Mouse (Mus musculus) spleen, adult 18-20 months (tissue): ENCODE data around the gene Sobp.

Experiments
- DNase-seq, 2 experiments: peaks; one replicate each; pipeline ENCODE4 v3.0.0; 2022; ENCODE audit warnings: mixed read lengths in 2 of 2

Sobp gene

GRCm38 (mm10) chr10:43083288-43084086 is 90.8 kb downstream of the Sobp start:
- no peak for DNase-seq

DNA sequence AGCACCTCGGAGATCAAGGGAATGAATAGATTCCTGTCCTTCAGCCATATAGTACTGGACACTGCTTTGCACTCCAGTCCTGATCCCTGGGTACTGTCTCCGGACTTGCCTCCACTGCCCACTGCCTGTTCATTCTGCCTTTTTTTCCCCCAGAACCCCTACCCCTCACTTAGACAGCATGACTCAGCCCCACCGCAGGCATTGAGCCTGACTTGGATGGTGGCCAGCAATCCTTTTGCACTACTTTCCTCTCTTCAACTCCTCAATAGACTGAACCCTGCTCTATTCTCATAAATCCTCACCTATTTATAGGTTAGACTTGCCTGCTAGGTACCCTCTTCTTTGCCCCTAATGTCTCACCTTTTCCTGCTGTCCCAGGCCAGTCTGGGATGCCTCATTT is 93.0 kb downstream of the Sobp start:
- DNase-seq, result no peak

DNA sequence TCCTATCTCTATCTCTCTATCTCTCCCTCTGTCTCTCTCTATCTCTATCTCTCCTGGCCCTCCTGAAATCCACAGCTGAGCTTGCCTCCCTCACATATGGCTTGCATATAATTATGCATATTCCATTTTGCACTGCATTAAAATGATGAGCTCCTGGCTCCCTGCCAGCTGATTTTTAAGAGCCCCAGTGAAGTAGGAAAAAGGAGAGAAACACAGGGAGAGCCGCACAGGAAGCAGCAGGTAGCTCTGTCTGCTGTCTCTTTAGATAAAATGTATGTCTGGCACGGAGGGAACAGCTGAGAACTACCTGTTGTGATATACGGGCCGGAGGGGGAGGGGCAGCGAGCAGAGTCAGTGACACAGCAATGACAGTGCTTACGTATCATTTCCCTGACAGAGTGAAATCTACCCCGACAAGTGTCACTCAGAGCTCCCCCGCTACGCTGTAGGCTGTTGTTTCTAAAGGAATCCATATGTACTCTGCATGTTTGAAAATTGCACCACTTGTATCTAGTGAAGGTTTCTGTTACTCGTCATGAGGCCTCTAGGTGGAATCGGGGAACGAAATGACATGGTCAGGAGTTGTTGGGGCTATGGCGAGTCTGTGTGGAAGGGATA is 98.7 kb downstream of the Sobp start:
- DNase-seq, result no peak

- no peak for DNase-seq
Measured at GRCm38 (mm10) chr10:43073281-43073680, 101.0 kb downstream of the Sobp start.

GRCm38 (mm10) chr10:43070893-43071292 is 103.4 kb downstream of the Sobp start:
- DNase-seq, result no peak

- DNase-seq, result no peak
Measured at GRCm38 (mm10) chr10:43065331-43065730, 109.0 kb downstream of the Sobp start.

GRCm38 (mm10) chr10:43061519-43062105 is 112.7 kb downstream of the Sobp start:
- no peak for DNase-seq

DNA sequence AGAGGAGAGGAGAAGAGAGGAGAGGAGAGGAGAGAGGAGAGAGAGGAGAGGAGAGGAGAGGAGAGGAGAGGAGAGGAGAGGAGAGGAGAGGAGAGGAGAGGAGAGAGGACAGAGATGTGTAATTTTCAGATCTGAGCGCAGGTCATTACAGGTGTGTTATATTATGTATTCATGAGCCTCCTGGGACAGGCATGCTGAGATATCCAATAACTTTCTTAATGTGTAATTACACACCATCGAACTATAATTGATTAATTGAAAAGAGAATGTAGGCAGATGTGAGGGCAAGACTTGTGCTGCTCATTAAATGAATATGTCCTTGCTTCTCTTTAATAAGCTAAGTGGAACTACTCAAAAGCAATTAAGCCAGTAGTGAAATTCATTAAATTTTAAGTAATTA is 118.9 kb downstream of the Sobp start:
- no peak for DNase-seq

GRCm38 (mm10) chr10:43054776-43055175 is 119.6 kb downstream of the Sobp start:
- DNase-seq, result no peak

GRCm38 (mm10) chr10:43053861-43054560 is 120.3 kb downstream of the Sobp start:
- DNase-seq, result no peak

DNA sequence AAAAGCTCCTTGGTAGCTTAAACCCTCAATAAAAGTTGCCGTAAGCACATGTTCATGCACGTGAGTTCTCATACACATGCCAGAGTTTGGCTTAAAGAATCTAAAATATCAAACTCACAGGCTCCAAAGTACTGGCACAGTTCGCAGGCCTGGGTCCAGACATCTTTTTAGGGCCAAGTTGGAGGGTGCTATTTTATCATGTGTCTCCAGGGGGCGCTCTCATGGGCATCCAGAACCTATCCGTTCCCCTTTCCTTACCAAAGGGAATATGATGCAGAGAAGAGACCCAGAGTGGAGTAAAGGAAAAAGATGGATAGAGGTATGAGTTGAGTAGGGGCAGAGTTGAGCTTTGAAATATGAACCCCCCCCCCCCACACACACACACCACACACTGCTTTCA is 121.9 kb downstream of the Sobp start:
- no peak for DNase-seq

GRCm38 (mm10) chr10:43047804-43048348 is 126.5 kb downstream of the Sobp start:
- no peak for DNase-seq

GRCm38 (mm10) chr10:43043351-43044209 is 130.8 kb downstream of the Sobp start:
- DNase-seq, result no peak

GRCm38 (mm10) chr10:43042591-43043327 is 131.6 kb downstream of the Sobp start:
- no peak for DNase-seq

DNA sequence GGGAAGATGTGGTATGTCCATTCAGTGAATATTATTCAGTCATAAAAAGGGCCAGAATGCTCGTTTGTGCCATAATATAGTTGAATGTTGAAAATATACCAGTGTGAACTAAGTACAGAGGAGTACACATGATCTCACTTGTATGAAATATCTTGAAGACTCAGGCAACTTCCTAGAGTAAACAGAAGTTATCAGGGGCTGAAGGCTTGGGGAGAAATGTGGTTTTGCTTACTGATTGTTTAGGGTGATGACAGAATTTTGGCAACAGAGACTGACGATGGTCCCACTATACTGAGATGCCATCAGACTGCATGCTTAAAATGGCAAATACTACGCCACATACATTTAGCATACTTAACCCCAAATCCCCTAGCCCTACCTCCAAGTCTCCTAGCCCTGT is 132.5 kb downstream of the Sobp start:
- DNase-seq, result no peak

- no peak for DNase-seq
Measured at GRCm38 (mm10) chr10:43037455-43037793, 136.9 kb downstream of the Sobp start.

DNA sequence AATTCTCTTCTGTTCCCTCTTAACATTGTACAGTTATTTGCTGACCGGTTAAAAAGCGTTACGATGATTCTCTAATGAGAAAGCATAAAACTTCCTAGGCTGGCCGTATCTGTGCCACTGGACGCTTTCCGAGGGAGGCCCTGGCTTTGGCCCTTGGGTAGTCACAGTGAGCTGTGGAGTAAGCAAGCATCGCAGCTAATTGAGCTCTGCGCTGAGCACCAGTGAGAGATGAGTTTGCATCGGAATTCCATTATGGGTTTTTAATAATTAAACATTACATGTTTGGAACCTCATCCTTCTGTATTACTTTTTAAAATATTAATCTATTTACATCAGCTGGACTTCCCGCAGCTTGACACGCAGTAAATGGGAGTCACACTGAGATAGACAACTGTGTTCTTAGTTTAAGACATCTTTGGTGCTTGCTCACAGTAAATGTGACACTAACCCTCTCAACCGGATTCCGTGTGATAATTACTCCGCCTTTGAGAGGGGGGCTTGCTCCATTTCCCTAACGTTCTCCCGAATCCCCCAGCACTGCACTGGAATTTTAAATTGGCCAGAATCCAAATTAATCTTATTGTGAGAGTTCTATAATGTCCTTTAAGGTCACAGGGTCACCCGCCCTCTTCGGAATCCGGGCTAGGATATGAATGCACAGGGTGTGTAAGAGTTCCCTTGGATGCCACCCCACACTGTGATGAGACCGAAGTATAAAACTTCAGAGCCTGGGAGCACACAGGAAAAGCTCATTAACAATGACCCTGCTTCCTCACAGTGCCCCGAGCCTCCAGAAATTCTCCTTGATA is 137.5 kb downstream of the Sobp start:
- no peak for DNase-seq

GRCm38 (mm10) chr10:43035579-43035978 is 138.8 kb downstream of the Sobp start:
- no peak for DNase-seq

DNA sequence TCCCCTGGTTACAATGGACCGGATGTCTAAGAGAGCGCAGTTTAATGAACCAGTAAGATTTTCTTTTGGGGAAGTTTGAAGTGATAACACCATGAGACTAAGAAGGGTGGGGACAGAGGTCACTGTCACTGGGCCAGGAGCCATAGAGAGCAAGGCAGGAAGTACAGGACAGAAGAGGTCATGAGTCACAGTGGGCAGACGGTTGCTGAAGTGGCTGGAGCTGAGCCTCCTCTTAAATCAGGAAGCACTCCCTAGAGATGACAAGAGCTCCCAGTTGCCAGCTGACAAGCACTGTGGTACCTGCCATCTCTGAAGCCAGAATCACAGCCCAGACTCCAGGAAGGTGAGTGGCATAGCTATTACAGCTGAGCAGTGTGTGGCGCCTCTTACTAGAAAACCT is 139.5 kb downstream of the Sobp start:
- DNase-seq, result no peak

GRCm38 (mm10) chr10:43033481-43034248 is 140.7 kb downstream of the Sobp start:
- no peak for DNase-seq
